Mouse (Mus musculus) left cerebral cortex, postnatal 4 days (tissue): ENCODE measurements around the gene Hs3st5. TPM values are rescaled to one million over a fixed set of nuclear protein-coding genes. Genes with fewer than 3 reads are reported as not detected.

Experiments used
- DNase-seq: peaks from one replicate; pipeline ENCODE4 v3.0.0-alpha.2; 2022
- intact Hi-C: fragments of 180-260 bp; cut with DNase I; formaldehyde crosslinking; loops from one replicate; pipeline ENCODE4 v1.15.1; 2025
- total RNA-seq, 2 experiments: library from RNA; stranded (reverse); gene quantifications; 2 replicates each; pipeline ENCODE4 v1.2.3; 2021

Hs3st5 gene
- total RNA-seq, 2 experiments from 2014 or later = 19.4 to 20.2 TPM

GRCm38 (mm10) chr10:36791771-36792170, 285.2 kb downstream of the Hs3st5 start:
- intact Hi-C loops = no loop called here
- DNase-seq = no peak

GRCm38 (mm10) chr10:36795311-36795710, 288.7 kb downstream of the Hs3st5 start:
- no peak for DNase-seq
- intact Hi-C loops = no loop called here

GRCm38 (mm10) chr10:36800925-36801482, 294.4 kb downstream of the Hs3st5 start:
- intact Hi-C loops = no loop called here

GRCm38 (mm10) chr10:36803705-36804104, 297.1 kb downstream of the Hs3st5 start:
- DNase-seq = no peak
- intact Hi-C loops = no loop called here

More at GRCm38 (mm10) chr10:36800925-36801482, 294.4 kb downstream of the Hs3st5 start:
- no peak for DNase-seq

GRCm38 (mm10) chr10:36805265-36805664, 298.7 kb downstream of the Hs3st5 start:
- no peak for DNase-seq
- intact Hi-C loops = no loop called here

DNA sequence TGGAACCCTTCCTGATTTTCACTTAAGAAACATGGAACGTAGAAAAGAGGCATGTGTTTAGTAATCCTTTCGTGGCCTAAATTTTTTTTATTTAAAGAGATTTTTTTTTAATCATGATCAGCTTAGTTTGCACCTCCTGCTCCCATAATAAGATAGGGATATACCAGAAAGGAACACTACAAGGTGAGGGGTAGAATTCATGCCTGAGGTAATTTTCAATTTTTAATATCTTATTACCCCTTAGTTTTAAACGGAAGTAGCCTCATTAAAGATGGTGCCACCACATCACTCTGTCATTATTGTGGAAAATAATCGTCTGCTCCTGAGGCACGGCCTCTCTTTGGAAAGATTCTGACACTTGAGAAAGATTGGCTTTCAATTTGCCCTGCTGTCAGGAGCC, 299.2 kb downstream of the Hs3st5 start:
- intact Hi-C loops = no loop called here
- DNase-seq = no peak

DNA sequence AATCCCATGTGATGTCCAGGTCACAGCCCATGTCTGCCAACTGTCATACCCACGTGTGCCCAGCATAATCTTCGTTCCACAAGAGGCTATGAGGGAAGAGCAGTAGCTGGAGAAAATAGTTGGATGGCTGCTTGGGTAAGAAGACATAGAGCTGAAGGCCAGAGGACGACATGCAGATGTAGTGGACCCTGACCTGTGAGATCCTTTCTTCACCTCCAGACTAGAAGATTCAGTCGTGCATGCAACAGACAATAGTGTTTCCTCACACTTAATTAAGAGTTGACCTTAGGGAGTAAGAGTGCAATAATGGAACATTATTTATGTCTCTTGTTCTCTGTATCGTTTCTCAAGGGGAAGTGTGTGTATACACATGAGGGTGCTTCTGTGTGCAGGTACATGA, 300.4 kb downstream of the Hs3st5 start:
- intact Hi-C loops = no loop called here
- DNase-seq = no peak

DNA sequence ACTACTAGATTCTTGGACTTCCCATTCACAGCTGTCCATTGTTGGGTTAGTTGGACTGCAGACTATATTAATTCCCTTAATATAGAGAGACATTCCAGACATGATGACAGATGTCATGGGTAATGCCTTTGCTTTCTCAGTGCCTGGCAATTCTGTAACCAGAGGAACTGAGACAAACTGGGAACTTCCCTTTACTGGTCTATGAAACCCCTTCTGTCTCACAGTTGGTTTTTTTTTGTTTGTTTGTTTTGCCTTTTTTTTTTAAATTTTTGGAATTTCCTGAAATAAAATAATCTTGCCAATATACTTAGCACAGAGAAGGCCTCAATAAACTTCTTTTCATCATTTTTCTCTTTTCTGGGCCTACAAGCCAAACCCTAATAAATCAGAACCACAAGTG, 312.3 kb downstream of the Hs3st5 start:
- no peak for DNase-seq
- intact Hi-C loops = no loop called here

- intact Hi-C loops = no loop called here
Observed at GRCm38 (mm10) chr10:36829079-36829478, 322.5 kb downstream of the Hs3st5 start.

DNA sequence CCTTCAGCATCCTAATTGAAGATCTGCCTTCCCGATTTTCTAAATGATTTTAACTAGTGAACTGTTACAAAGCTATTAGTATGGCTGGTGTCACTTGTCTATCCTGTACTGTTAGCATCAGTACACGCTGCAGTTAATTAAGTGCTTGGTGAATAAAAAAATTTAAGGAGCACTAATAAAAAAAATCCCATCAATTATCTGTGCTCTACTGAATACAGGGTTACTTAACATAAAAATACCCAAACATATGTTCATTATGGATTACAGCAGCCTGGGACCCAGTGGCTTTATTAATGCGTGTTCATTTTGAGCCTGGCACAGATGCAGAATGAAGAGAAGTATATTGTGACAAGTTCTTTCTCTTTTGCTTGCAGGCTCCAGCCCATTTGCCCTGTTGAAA, 325.6 kb downstream of the Hs3st5 start:
- intact Hi-C loops = no loop called here
- no peak for DNase-seq

More at GRCm38 (mm10) chr10:36829079-36829478, 322.5 kb downstream of the Hs3st5 start:
- no peak for DNase-seq

DNA sequence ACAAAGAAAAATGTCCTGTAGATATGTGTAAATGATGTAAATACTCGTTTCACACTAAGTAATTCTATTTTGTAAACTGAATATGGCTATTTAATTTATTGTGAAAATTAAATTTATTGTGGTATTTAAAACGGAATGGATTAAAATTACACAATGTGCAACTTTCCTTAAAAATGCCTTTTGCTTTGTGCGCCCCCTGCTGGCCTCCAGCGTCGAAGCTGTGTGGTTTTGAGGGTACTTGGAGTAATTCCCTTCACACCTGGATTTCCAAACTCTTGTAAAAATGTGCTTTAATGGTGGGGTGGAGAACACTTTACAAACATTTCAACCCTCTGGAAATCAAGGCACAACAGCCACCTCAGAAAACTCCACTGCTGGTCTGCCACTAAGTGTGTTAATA, 327.6 kb downstream of the Hs3st5 start:
- DNase-seq = peak; percentile 23
- intact Hi-C loops = no loop called here

GRCm38 (mm10) chr10:36835836-36836516, 329.4 kb downstream of the Hs3st5 start:
- intact Hi-C loops = no loop called here
- no peak for DNase-seq

DNA sequence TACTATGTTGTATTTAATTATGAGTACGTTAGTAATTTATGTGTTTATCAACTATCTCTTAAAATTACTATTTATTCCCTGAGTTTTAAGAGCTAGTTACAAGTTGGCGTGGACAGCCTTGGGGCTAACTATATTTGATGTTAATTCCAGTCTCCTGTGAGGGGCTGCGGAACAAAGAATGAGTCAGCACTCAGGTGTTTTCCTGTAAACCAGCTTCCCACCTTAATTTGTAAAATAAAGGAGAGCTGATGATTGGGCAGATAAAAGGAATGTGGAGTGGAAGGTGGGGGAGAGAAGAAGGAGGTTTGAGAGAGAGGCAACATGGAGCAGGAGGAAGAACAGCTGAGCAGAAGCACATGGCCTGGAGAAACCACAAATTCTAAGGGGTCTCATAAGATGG, 343.6 kb downstream of the Hs3st5 start:
- DNase-seq = no peak
- intact Hi-C loops = no loop called here

DNA sequence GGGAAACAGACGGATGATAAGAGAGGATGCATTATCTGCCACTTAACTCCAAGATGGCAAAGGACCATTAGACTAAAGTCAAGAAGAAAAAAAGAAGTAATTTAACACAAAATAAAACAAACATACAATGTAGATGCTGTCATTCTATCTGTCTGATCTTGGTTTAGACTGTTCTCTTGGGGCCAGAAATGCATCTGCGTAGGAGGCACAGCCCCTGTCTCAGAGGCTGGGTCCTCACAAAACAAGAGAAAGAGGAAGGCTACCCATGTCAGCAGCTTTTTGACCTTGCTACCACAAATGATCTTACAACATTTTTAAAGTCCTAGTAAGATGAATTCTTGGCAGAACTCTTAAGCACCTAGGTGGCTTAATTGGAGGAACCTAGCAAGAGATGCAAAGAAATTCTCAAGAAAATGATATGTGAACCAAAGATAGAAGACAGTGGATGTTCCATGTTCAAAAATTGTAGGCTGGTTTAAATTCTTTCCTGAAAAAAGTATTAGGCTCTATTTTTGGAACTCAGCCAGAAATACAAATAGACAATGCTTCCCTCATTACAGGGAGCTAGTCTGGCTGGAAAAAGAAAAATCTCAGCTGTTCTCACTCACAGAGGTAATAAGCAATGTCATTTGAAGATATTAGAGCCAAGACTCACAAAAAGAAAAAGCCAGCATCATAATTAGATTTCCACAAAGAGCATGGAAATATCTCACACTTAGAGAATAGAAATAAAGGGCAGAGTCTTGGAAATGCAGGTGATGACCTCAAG, 355.7 kb downstream of the Hs3st5 start:
- no peak for DNase-seq
- intact Hi-C loops = no loop called here
